Mouse (Mus musculus) monocyte, adult 59 days (primary cell): Measurements from ENCODE around the gene 5830411N06Rik. TPM values are rescaled to one million over a fixed set of nuclear protein-coding genes. Genes with fewer than 3 reads are reported as not detected.

Experiments used
- total RNA-seq, 2 experiments: library from RNA; stranded (reverse); gene quantifications; one replicate each; pipeline ENCODE4 v1.2.4; 2023

Gene 5830411N06Rik
- total RNA-seq = 1 to 10 TPM; 4.5 to 5.0 TPM

DNA sequence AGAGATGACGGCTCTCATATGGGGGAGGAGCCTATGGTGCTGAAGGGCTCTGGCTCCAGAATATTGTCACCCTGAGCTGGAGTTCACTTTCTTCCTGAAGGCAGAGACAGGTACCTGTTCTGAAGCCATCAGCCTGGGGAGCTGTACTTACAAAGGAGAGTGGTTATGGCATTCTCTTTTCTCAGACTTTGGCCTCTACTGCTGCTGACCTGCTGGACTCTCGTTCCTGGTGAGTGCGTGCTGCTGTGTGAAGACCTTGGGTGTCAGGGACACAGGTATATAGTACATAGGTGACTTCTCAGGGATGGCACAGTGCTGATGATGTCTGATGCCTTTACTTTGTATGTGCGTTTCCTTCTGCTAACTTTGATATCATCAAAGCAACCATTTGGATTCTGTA lies at the start of gene 5830411N06Rik:
Gene 5830411N06Rik, plus strand, starts transcription at position 69 of the 400 bp plus-strand sequence.

DNA sequence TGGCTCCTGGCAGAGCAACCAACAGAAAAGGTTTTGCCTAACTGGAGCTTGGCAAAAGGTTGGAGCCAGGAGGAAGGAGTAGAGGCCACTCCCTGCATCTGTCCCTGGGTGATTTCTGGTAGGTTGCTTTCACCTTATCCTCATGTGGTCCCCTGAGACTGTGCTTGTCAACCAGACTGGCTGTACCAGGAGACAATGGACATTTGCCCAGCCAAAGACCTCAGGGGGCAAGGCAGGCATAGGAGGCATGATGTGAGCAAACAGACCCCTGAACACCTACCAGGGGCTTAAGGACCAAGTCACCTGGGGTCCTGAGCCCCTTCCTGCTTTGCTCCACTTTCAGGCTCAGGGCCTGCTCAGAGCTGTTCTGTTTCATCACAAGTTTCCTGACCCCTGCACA lies 41.2 kb upstream of the 5830411N06Rik start, which contains the start of gene Olfr524:
Gene Olfr524, minus strand, starts transcription at position 101 of the 400 bp plus-strand sequence.

DNA sequence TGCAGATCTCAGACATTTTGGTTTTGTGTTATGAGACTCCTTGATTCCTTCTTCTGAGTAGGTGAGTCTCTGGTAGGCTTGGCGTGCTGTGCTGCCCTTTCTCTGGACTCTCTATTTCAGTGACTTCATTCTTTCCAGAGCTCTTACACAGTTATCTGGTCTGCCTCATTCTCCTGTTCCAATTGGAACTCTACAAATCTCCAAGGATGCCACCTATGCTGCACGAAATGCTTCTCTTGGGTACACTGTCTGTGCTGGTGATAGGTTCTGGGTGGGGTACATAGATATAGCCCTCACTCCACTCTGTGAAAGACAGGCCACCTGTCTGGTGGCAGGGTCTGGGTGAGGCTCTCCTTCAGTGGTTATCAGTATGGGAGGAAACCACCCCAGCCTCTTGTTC lies 29.1 kb upstream of the 5830411N06Rik start, which contains the start of gene Cd163l1:
Gene Cd163l1, plus strand, starts transcription at position 301 of the 400 bp plus-strand sequence.

DNA sequence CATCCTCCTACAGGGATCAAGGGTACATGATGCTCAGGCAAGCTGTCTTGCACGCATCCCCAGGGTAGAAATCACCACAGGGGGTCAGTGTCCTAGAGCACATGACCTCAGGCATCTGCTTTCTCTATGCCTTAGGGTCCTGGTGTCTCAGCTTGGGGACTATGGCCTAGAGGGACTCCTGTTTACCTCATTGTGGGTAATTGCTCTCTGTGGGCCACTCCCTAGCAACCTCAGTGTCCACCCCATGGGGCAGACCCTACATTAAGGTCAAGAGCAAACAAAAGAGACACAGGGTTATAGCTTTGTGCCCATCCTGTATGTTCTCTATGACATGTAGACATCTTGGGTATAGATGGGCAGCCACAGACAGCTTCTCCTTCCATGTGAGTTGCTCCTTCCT lies 73.5 kb downstream of the 5830411N06Rik start, which contains the start of gene Olfr525:
Gene Olfr525, plus strand, starts transcription at position 301 of the 400 bp plus-strand sequence.

DNA sequence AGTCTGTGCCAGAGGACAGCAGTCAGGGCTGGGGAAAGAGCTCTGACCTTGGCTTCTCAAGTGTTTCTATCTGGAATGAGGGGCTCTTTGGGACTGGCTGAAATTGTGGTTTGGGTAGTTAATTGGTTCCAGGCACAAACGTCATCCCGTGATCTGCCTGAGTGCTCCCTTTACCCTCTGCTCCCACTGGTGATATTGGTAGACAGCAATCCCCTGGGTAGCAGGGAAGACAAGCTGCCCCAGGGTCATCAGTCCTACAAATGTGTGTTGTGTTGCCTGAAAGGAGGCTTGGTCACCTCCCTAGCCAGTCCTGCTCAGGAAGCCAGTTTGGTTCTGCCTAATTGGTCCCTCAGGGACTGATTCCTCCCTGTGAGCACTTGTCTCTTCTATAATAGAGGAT lies 86.6 kb downstream of the 5830411N06Rik start, which contains the start of gene Olfr527:
Gene Olfr527, plus strand, starts transcription at position 301 of the 400 bp plus-strand sequence.

Other genes starting within 250 kb of the 5830411N06Rik start
- gene Zfp511, start 210.9 kb upstream of the 5830411N06Rik start, total RNA-seq = 10 to 100 TPM; 26.8 to 27.1 TPM
- 10 to 100 TPM; 19.9 to 23.2 TPM for gene Tubgcp2, start 210.6 kb upstream of the 5830411N06Rik start, total RNA-seq
- not detected for gene Msx3, start 198.2 kb upstream of the 5830411N06Rik start, total RNA-seq
- gene Caly, start 164.7 kb upstream of the 5830411N06Rik start, total RNA-seq = not detected
- not detected for gene Prap1, start 153.9 kb upstream of the 5830411N06Rik start, total RNA-seq
- 10 to 100 TPM in 1 of 2 experiments, 1 to 10 TPM in 1; 9.3 to 11.9 TPM for gene Fuom, start 144.8 kb upstream of the 5830411N06Rik start, total RNA-seq
- 10 to 100 TPM; 18.6 to 26.3 TPM for gene Paox, start 131.5 kb upstream of the 5830411N06Rik start, total RNA-seq
- gene Echs1, start 130.8 kb upstream of the 5830411N06Rik start, total RNA-seq = 10 to 100 TPM; 46.0 to 50.2 TPM
- 10 to 100 TPM in 1 of 2 experiments, 1 to 10 TPM in 1; 8.7 to 10.9 TPM for gene Mtg1, start 109.7 kb upstream of the 5830411N06Rik start, total RNA-seq
- gene Sprn, start 92.4 kb upstream of the 5830411N06Rik start, total RNA-seq = not detected
- gene Olfr522, start 82.5 kb upstream of the 5830411N06Rik start, total RNA-seq = not detected
- not detected for gene Olfr523, start 74.1 kb upstream of the 5830411N06Rik start, total RNA-seq
- not detected for gene Olfr524, start 41.3 kb upstream of the 5830411N06Rik start, total RNA-seq
- gene Cd163l1, start 29.0 kb upstream of the 5830411N06Rik start, total RNA-seq = 1 to 10 TPM in 1 of 2 experiments, under 1 TPM in 1; 0.82 to 1.3 TPM
- not detected for gene Olfr525, start 73.6 kb downstream of the 5830411N06Rik start, total RNA-seq
- not detected for gene Olfr527, start 86.7 kb downstream of the 5830411N06Rik start, total RNA-seq
- gene Olfr60, start 114.4 kb downstream of the 5830411N06Rik start, total RNA-seq = not detected
- gene Olfr530, start 129.0 kb downstream of the 5830411N06Rik start, total RNA-seq = not detected
- gene Olfr531, start 155.6 kb downstream of the 5830411N06Rik start, total RNA-seq = not detected
- not detected for gene Olfr532, start 174.4 kb downstream of the 5830411N06Rik start, total RNA-seq
- not detected for gene Olfr533, start 216.1 kb downstream of the 5830411N06Rik start, total RNA-seq
- not detected for gene Olfr535, start 236.9 kb downstream of the 5830411N06Rik start, total RNA-seq